Mouse (Mus musculus) frontal cortex, postnatal 36 days (tissue): Measurements from ENCODE around the gene Rbp4.

Experiments
- DNase-seq, 2 experiments: peaks; one replicate each; pipeline ENCODE4 v3.0.0; 2022; ENCODE audit warnings: low spot score in 2 of 2

Rbp4 gene

GRCm38 (mm10) chr19:38091512-38091985, 33.5 kb downstream of the Rbp4 start:
- no peak for DNase-seq

- no peak for DNase-seq
Measured at GRCm38 (mm10) chr19:38089358-38089757, 35.7 kb downstream of the Rbp4 start.

GRCm38 (mm10) chr19:38086948-38087551, 38.0 kb downstream of the Rbp4 start:
- peak; percentile 21 to 33 for DNase-seq

- no peak for DNase-seq
Measured at GRCm38 (mm10) chr19:38085841-38086240, 39.2 kb downstream of the Rbp4 start.

GRCm38 (mm10) chr19:38082931-38083525, 42.1 kb downstream of the Rbp4 start:
- DNase-seq, result no peak

GRCm38 (mm10) chr19:38081361-38081760, 43.7 kb downstream of the Rbp4 start:
- DNase-seq, result no peak

- no peak for DNase-seq
Measured at GRCm38 (mm10) chr19:38077851-38078540, 47.1 kb downstream of the Rbp4 start.

- no peak for DNase-seq
Measured at GRCm38 (mm10) chr19:38076251-38076650, 48.8 kb downstream of the Rbp4 start.

- no peak for DNase-seq
Measured at GRCm38 (mm10) chr19:38075051-38075450, 50.0 kb downstream of the Rbp4 start.

GRCm38 (mm10) chr19:38073226-38073625, 51.9 kb downstream of the Rbp4 start:
- no peak for DNase-seq
